Mouse (Mus musculus) lung, adult 18-20 months (tissue): ENCODE measurements around the gene Caskin2.
"Not testable (repeated sequence)": the region's sequence is repeated elsewhere in the genome, so short reads cannot be mapped to it uniquely, and the experiment has no call there.

Source experiments
- DNase-seq, 2 experiments: peaks; one replicate each; pipeline ENCODE4 v3.0.0; 2022; ENCODE audit warnings: mixed read lengths in 2 of 2

The Caskin2 gene

GRCm38 (mm10) chr11:115813507-115814296 lies at the start of gene Caskin2:
Gene Caskin2 (minus strand): TSS chr11:115813639.
- peak; percentile 96 to 98 for DNase-seq

GRCm38 (mm10) chr11:115859143-115859945 lies 45.9 kb upstream of the Caskin2 start:
- DNase-seq, result peak; percentile 82 to 87

GRCm38 (mm10) chr11:115858354-115858753 lies 44.9 kb upstream of the Caskin2 start, which contains the start of gene Myo15b:
Gene Myo15b (plus strand): TSS chr11:115858406.
- DNase-seq, result no peak

GRCm38 (mm10) chr11:115857936-115858335 lies 44.5 kb upstream of the Caskin2 start:
- no peak for DNase-seq

GRCm38 (mm10) chr11:115857146-115857545 lies 43.7 kb upstream of the Caskin2 start:
- not testable (repeated sequence) for DNase-seq

- no peak for DNase-seq
Observed at GRCm38 (mm10) chr11:115854674-115855073, 41.2 kb upstream of the Caskin2 start.

- DNase-seq, result no peak
Observed at GRCm38 (mm10) chr11:115845819-115846218, 32.4 kb upstream of the Caskin2 start.

- no peak for DNase-seq
Observed at GRCm38 (mm10) chr11:115844240-115844639, 30.8 kb upstream of the Caskin2 start.

GRCm38 (mm10) chr11:115843891-115844239 lies 30.4 kb upstream of the Caskin2 start:
- DNase-seq, result peak; percentile 69 to 85

- DNase-seq, result no peak
Observed at GRCm38 (mm10) chr11:115843141-115843890, 29.9 kb upstream of the Caskin2 start.

- DNase-seq, result peak in 1 of 2 experiments; percentile 55
Observed at GRCm38 (mm10) chr11:115841961-115842550, 28.6 kb upstream of the Caskin2 start.

GRCm38 (mm10) chr11:115841044-115841443 lies 27.6 kb upstream of the Caskin2 start:
- no peak for DNase-seq

- DNase-seq, result no peak
Observed at GRCm38 (mm10) chr11:115839732-115840131, 26.3 kb upstream of the Caskin2 start.

- peak; percentile 81 to 88 for DNase-seq
Observed at GRCm38 (mm10) chr11:115838895-115839311, 25.5 kb upstream of the Caskin2 start.

- no peak for DNase-seq
Observed at GRCm38 (mm10) chr11:115837606-115838345, 24.3 kb upstream of the Caskin2 start.

- DNase-seq, result peak in 1 of 2 experiments; percentile 54
Observed at GRCm38 (mm10) chr11:115836656-115837395, 23.4 kb upstream of the Caskin2 start.

GRCm38 (mm10) chr11:115834033-115834432 lies 20.6 kb upstream of the Caskin2 start:
- no peak for DNase-seq

- peak; percentile 47 to 71 for DNase-seq
Observed at GRCm38 (mm10) chr11:115833021-115833513, 19.6 kb upstream of the Caskin2 start.

- DNase-seq, result peak; percentile 58 to 67
Observed at GRCm38 (mm10) chr11:115832523-115832922, 19.1 kb upstream of the Caskin2 start.

GRCm38 (mm10) chr11:115832064-115832463 lies 18.6 kb upstream of the Caskin2 start:
- DNase-seq, result peak; percentile 39 to 51

GRCm38 (mm10) chr11:115831518-115831917 lies 18.1 kb upstream of the Caskin2 start:
- DNase-seq, result no peak
